Mouse (Mus musculus) intestine, embryonic 15.5 days (tissue): ENCODE measurements around the gene Dlg2. TPM values are rescaled to one million over a fixed set of nuclear protein-coding genes. Genes with fewer than 3 reads are reported as not detected.

Experiments used
- ATAC-seq: fragments of 200-750 bp; cut with Nextera tagmentation; 2 replicates; pipeline ENCODE4 v1.8.0; 2017; ENCODE audit warnings: moderate TSS enrichment, moderate library complexity
- H3K27ac ChIP-seq: fragments of 300-500 bp; sonication (generic); 2 replicates; pipeline ENCODE4 v1.5.1; 2015; ENCODE audit warnings: mild to moderate bottlenecking, inconsistent platforms
- H3K27me3 ChIP-seq: fragments of 300-500 bp; sonication (generic); replicated peaks from 2 replicates; pipeline ENCODE4 v1.6.1; 2015; ENCODE audit warnings: inconsistent platforms
- H3K36me3 ChIP-seq: fragments of 300-500 bp; sonication (generic); 2 replicates; pipeline ENCODE4 v1.6.1; 2015; ENCODE audit warnings: inconsistent platforms
- H3K4me1 ChIP-seq: fragments of 300-500 bp; sonication (generic); replicated peaks from 2 replicates; pipeline ENCODE4 v1.6.1; 2015; ENCODE audit warnings: inconsistent platforms
- H3K4me2 ChIP-seq: fragments of 300-500 bp; sonication (generic); replicated peaks from 2 replicates; pipeline ENCODE4 v1.6.1; 2015; ENCODE audit warnings: mild to moderate bottlenecking, inconsistent platforms
- H3K4me3 ChIP-seq: fragments of 300-500 bp; sonication (generic); replicated peaks from 2 replicates; pipeline ENCODE4 v1.5.1; 2015; ENCODE audit warnings: inconsistent platforms
- H3K9ac ChIP-seq: fragments of 300-500 bp; sonication (generic); 2 replicates; pipeline ENCODE4 v1.6.1; 2015; ENCODE audit warnings: inconsistent platforms
- H3K9me3 ChIP-seq: fragments of 300-500 bp; sonication (generic); 2 replicates; pipeline ENCODE4 v1.6.1; 2016; ENCODE audit warnings: inconsistent platforms
- WGBS: fragments of 180-500 bp; shearing (Covaris S2); methylation state at CpG from one replicate; pipeline ENCODE4 v1.1.7; 2015; 5-methylcytosine and 5-hydroxymethylcytosine counted together
- polyA plus RNA-seq: library from polyadenylated mRNA; unstranded; fragments of >200 nt; fragmentation: Nextera tagmentation; extraction: Ambion mirVana; gene quantifications from 2 replicates; pipeline ENCODE4 v1.2.1, GENCODE M21; 2015

Gene Dlg2
- polyA plus RNA-seq, 1 experiment from 2014 or later = 4.8 TPM

DNA sequence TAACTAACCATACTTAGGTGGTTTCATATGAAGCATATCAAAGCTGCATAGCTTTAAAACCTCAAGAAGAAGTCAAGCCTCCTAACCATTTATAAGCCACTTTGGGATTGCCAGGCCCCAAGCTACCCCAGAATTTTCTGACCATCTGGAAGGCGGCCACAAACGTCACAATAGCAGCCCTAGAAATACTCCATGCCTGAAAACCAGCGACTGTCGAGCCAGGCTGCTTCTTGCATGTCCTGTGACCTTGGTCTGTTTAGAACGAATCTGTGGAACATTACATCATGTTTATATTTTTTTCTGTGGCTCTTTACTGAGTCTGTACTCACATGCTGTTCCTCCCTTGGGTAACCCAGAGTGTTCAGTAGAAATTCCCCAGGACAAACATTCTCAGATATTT is 1355.7 kb downstream of the Dlg2 start:
- Histone ChIP-seq H3K4me2 (no peak overlapping the region), H3K4me3 (no peak overlapping the region), H3K36me3 (no peaks in the 10 kb centered on the region), H3K27me3 (no peaks in the 10 kb centered on the region), H3K27ac (no peak overlapping the region), H3K4me1 (no peaks in the 10 kb centered on the region), H3K9me3 (no peaks in the 10 kb centered on the region), H3K9ac (no peak overlapping the region)
- 57% methylated on average over 5 of the region's 5 CpGs for WGBS
- ATAC-seq = no peak

- Histone ChIP-seq H3K9me3 (no peaks in the 10 kb centered on the region), H3K4me3 (no peak overlapping the region), H3K27me3 (no peaks in the 10 kb centered on the region), H3K36me3 (no peaks in the 10 kb centered on the region), H3K27ac (no peak overlapping the region), H3K4me1 (no peaks in the 10 kb centered on the region), H3K9ac (no peak overlapping the region), H3K4me2 (no peak overlapping the region)
- ATAC-seq = no peak
- 2% methylated on average over 1 of the region's 1 CpGs for WGBS
These were observed 1369.3 kb downstream of the Dlg2 start for GRCm38 (mm10) chr7:91845723-91846122.

GRCm38 (mm10) chr7:91849364-91849763 is 1372.9 kb downstream of the Dlg2 start:
- Histone ChIP-seq H3K27ac (no peak overlapping the region), H3K4me1 (no peaks in the 10 kb centered on the region), H3K9ac (no peak overlapping the region), H3K9me3 (no peaks in the 10 kb centered on the region), H3K4me2 (no peak overlapping the region), H3K36me3 (no peaks in the 10 kb centered on the region), H3K4me3 (no peak overlapping the region), H3K27me3 (no peaks in the 10 kb centered on the region)
- no peak for ATAC-seq

DNA sequence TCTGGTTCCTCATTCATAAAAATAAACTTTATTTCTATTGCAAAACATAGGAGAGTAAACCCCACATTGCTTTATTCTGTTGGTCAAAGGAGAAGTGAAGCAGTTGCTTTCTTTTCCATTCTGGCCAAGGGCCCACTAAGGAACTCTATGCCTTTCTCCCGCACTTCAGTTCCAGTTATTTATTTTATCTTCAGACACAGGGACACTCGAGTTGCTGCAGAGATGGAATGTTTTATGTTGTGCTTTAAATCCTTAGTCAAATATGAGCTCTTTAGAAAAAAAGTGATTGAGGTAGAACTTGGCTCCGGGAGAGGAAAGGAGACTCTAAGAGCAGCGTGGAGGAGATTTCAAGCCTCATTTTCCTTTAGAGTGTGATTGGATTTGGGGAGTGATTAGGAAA is 1377.2 kb downstream of the Dlg2 start:
- no peak for ATAC-seq
- Histone ChIP-seq H3K4me3 (no peak overlapping the region), H3K36me3 (no peaks in the 10 kb centered on the region), H3K9me3 (no peaks in the 10 kb centered on the region), H3K9ac (no peak overlapping the region), H3K27me3 (no peaks in the 10 kb centered on the region), H3K27ac (no peak overlapping the region), H3K4me2 (no peak overlapping the region), H3K4me1 (no peaks in the 10 kb centered on the region)
- 24% methylated on average over 4 of the region's 4 CpGs for WGBS

GRCm38 (mm10) chr7:91856931-91857330 is 1380.5 kb downstream of the Dlg2 start:
- WGBS = 48% methylated on average over 2 of the region's 2 CpGs

GRCm38 (mm10) chr7:91862806-91863531 is 1386.5 kb downstream of the Dlg2 start:
- Histone ChIP-seq H3K27me3 (no peaks in the 10 kb centered on the region), H3K9me3 (no peaks in the 10 kb centered on the region), H3K4me3 (no peak overlapping the region), H3K4me2 (no peak overlapping the region), H3K27ac (no peak overlapping the region), H3K36me3 (no peaks in the 10 kb centered on the region), H3K9ac (no peak overlapping the region), H3K4me1 (no peaks in the 10 kb centered on the region)
- WGBS = 54% methylated on average over 5 of the region's 5 CpGs
- ATAC-seq = peak; percentile 71

More at GRCm38 (mm10) chr7:91856931-91857330, 1380.5 kb downstream of the Dlg2 start:
- no peaks in the 10 kb centered on the region for H3K27me3 ChIP-seq
- H3K9me3 ChIP-seq = no peaks in the 10 kb centered on the region
- ATAC-seq = no peak
- no peak overlapping the region for H3K9ac ChIP-seq
- no peak overlapping the region for H3K4me2 ChIP-seq
- no peak overlapping the region for H3K27ac ChIP-seq
- no peaks in the 10 kb centered on the region for H3K4me1 ChIP-seq
- H3K36me3 ChIP-seq = no peaks in the 10 kb centered on the region
- no peak overlapping the region for H3K4me3 ChIP-seq

DNA sequence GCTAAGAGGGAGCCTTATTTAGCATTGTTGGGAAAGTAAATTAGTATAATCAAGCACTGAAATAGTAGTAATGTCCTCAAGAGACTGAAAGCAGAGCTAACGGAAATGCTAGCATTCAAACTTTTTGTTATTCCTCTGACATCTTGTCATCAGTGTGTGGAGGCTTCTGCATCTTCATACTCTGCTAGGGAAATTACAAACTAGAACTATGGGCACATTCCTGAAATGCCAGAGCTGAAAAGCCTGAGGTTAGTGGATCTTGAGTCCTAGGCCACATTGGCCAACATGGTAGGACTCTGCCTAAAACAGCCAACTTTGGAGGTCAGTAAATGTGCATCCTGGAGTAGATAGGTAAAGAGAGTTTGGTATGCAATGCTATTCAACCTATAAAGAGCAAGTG is 1392.4 kb downstream of the Dlg2 start:
- WGBS = 71% methylated on average over 1 of the region's 1 CpGs
- Histone ChIP-seq H3K9ac (no peak overlapping the region), H3K4me2 (no peak overlapping the region), H3K27me3 (no peaks in the 10 kb centered on the region), H3K9me3 (no peaks in the 10 kb centered on the region), H3K4me3 (no peak overlapping the region), H3K27ac (no peak overlapping the region), H3K36me3 (no peaks in the 10 kb centered on the region), H3K4me1 (no peaks in the 10 kb centered on the region)
- no peak for ATAC-seq

GRCm38 (mm10) chr7:91876831-91877230 is 1400.4 kb downstream of the Dlg2 start:
- no peaks in the 10 kb centered on the region for H3K27me3 ChIP-seq
- no peak overlapping the region for H3K27ac ChIP-seq
- no peak overlapping the region for H3K4me2 ChIP-seq
- no peak for ATAC-seq
- H3K9me3 ChIP-seq = no peaks in the 10 kb centered on the region
- no peaks in the 10 kb centered on the region for H3K36me3 ChIP-seq
- no peak overlapping the region for H3K9ac ChIP-seq
- 71% methylated on average over 1 of the region's 1 CpGs for WGBS
- H3K4me3 ChIP-seq = no peak overlapping the region
- no peaks in the 10 kb centered on the region for H3K4me1 ChIP-seq

DNA sequence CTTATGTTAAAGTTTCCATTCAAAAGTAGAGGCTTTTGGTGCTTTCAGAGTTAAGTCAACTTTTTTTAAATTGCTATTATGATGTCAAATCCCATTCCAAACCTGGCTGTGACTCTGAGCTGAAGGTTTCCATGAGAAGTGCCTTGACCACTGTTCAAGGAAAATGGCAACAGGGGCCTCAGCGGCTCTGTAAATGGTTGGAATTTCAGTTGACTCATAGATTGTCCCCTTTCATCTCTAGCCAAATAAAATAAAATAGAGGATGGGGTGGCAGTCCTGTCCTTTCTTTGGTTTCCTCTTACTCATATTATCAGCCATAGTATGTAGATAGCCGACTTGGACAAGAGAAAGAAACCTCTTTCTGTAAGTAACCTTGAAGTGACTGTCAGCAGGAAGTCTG is 1401.3 kb downstream of the Dlg2 start:
- Histone ChIP-seq H3K4me1 (no peaks in the 10 kb centered on the region), H3K27me3 (no peaks in the 10 kb centered on the region), H3K36me3 (no peaks in the 10 kb centered on the region), H3K9me3 (no peaks in the 10 kb centered on the region), H3K27ac (no peak overlapping the region), H3K4me2 (no peak overlapping the region), H3K9ac (no peak overlapping the region), H3K4me3 (no peak overlapping the region)
- ATAC-seq = no peak
- 90% methylated on average over 2 of the region's 2 CpGs for WGBS

DNA sequence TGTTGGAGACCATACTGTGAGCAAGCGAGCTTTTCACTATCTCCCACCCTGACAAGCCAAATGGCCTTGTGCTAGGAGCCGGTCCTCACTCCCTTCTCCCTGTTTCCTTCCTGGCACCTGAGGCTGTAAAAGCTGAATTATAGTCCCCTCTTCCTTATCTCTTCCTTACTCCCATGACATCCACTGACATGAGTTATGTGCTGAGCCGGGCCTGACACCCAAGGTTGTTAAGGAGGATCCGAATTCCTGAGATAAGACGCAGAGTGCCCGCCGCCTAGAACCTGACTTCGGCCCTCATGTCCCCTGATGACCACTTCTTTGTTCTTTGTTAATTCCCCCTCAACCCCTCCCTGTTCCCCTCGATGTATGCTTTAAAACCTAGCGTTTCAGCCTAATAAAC is 1409.9 kb downstream of the Dlg2 start:
- H3K9ac ChIP-seq = no peak overlapping the region
- H3K36me3 ChIP-seq = no peaks in the 10 kb centered on the region
- no peaks in the 10 kb centered on the region for H3K27me3 ChIP-seq
- 77% methylated on average over 10 of the region's 10 CpGs for WGBS
- no peak for ATAC-seq
- H3K4me2 ChIP-seq = no peak overlapping the region
- H3K4me3 ChIP-seq = no peak overlapping the region
- no peak overlapping the region for H3K27ac ChIP-seq
- H3K9me3 ChIP-seq = no peaks in the 10 kb centered on the region
- H3K4me1 ChIP-seq = no peaks in the 10 kb centered on the region

DNA sequence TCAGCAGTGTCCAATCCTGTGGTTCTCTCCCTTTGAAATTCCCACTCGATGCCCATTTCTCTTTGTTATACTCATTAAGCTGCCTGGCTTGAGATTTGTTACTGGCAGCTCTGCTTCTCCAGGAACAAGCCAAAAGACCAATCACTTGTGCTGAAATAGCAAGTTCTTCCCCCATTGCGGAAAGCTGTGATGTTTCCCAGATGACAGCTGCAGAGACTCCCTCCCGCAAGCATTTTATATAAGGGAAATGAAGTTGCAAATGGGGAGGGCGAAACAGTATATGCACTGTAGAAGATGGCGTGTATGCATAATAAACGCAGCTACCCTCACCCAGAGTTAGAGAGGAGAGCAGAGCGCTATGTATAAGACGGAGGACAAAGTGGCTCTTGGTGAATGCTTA is 1417.5 kb downstream of the Dlg2 start:
- Histone ChIP-seq H3K36me3 (no peaks in the 10 kb centered on the region), H3K9ac (no peak overlapping the region), H3K27ac (no peak overlapping the region), H3K4me2 (no peak overlapping the region), H3K27me3 (no peaks in the 10 kb centered on the region), H3K4me1 (no peaks in the 10 kb centered on the region), H3K9me3 (no peaks in the 10 kb centered on the region), H3K4me3 (no peak overlapping the region)
- no peak for ATAC-seq
- WGBS = 58% methylated on average over 8 of the region's 8 CpGs

DNA sequence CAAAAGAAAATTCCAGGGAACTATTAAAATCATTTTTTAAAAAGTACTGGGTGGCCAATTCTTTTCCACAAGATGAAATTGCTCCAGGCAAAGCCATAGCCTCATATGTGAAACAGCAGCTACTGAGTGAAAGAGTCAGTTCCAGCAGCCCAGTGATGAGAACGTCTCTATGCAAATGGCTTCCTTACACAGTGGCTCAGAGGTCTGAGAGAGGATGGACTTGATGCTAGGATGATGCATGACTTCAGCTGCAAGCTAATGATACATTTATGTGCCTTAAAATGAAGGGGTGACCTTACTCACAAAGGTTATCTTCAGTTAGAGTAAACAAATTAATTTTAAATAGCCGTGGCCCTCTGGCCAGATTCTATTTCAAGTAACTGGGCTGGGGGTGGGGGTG is 1420.5 kb downstream of the Dlg2 start:
- 9% methylated on average over 2 of the region's 2 CpGs for WGBS
- H3K9me3 ChIP-seq = no peaks in the 10 kb centered on the region
- no peaks in the 10 kb centered on the region for H3K36me3 ChIP-seq
- no peak overlapping the region for H3K4me3 ChIP-seq
- H3K9ac ChIP-seq = no peak overlapping the region
- ATAC-seq = no peak
- no peak overlapping the region for H3K27ac ChIP-seq
- no peak overlapping the region for H3K4me2 ChIP-seq
- H3K27me3 ChIP-seq = no peaks in the 10 kb centered on the region
- H3K4me1 ChIP-seq = no peaks in the 10 kb centered on the region

- WGBS = 79% methylated on average over 2 of the region's 2 CpGs
- no peak for ATAC-seq
- Histone ChIP-seq H3K4me2 (no peak overlapping the region), H3K4me3 (no peak overlapping the region), H3K9ac (no peak overlapping the region), H3K27ac (no peak overlapping the region), H3K27me3 (no peaks in the 10 kb centered on the region), H3K9me3 (no peaks in the 10 kb centered on the region), H3K36me3 (no peaks in the 10 kb centered on the region), H3K4me1 (no peaks in the 10 kb centered on the region)
These were observed 1421.0 kb downstream of the Dlg2 start for GRCm38 (mm10) chr7:91897509-91897908.
